Mouse (Mus musculus) layer of hippocampus, adult 9-11 months (tissue): ENCODE measurements around the gene Vps37c.

Experiments used
- DNase-seq: peaks from one replicate; pipeline ENCODE4 v3.0.0; 2022

The Vps37c gene

DNA sequence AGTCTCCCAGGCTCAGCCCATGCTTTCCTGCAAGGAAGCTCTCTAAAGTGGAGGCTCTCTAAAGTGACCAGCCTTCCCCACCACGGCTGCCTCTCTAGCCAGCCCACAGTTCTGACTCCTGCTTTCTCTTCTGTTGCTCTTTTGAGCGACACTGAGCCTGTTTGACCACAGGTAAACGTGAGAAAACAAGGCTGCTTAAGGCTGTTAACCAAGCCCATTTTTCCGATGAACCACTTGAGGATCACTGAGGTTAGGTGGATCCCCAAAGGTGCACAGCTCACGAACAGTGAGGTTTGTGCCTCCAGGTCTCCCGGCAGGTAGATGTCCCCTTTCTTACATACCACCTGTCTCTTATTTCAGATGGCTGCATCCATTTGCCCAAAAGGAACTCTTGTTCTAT is 53.6 kb downstream of the Vps37c start:
- no peak for DNase-seq

DNA sequence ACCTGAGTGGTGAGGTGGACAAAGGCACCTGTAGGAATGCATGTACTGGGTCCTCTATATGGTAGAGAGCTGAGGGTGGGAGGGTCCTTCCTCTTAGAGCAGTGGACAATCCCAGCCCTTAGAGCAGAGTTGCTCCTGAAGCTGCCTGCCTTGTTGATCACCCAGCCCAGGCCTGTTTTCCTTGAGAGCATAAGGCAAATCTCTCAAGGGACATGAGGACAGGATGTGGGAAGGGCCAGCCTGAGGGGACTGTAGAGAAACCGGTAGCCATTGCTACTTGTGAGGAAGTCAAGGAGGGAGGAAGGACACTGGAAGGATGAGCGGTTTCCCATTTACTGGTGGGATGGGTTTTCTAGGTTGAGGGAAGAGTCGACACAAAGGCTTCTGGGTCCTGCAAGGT is 54.0 kb downstream of the Vps37c start:
- DNase-seq, result no peak

GRCm38 (mm10) chr19:10747182-10747581 is 58.6 kb downstream of the Vps37c start:
- DNase-seq, result no peak

DNA sequence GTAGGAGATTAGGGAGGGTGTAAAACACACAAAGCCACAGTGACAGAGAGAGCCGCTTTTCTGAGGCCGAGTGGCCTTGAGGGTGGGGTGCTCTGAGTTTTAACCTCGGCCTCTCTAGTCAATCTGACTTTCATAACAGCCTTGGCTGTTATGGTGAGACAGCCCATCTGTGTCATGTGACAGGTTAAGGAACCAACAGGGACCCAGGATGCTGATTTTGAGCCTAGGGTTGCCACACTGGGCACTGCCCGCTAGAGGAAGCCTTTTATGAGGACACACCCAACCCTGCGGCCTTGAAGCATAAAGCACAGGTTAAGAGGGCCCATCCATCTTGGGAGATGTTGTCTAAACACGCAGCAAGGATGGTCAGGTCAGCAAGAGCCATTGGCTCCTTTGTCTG is 59.2 kb downstream of the Vps37c start:
- DNase-seq, result no peak

DNA sequence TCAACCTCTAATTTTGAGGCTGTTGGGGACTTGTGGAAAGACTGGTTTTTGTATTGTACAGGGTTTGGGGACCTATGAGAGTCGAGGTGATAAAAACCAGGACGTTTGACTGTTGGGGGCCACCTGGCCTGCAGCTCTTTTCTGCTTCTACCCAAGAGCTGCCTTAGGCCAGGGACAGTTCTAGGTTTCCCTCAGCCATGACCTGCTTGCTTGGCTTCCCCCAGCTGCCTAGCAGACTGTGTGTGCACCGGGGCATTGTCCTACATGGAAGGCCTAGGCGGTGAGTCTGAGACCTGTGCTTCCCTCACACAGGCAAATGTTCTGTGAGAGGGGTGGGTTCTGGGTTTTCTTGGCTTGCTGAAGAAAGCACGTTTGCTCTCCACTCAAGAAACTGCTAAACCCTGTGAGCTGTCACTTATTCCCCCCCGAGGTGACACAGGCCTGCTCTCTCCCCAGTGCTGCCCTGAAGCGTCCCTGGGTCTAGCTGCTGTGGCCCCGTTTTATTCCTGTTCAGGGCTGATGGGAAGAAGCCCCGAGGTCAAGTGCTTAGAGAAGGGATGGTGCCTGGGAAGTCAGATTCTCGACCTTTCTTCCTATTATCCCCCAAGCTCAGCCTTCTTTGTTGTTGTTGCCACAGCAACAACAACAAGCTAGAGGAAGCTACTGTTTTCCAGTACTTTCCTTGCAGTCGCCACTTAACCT is 60.0 kb downstream of the Vps37c start:
- no peak for DNase-seq

DNA sequence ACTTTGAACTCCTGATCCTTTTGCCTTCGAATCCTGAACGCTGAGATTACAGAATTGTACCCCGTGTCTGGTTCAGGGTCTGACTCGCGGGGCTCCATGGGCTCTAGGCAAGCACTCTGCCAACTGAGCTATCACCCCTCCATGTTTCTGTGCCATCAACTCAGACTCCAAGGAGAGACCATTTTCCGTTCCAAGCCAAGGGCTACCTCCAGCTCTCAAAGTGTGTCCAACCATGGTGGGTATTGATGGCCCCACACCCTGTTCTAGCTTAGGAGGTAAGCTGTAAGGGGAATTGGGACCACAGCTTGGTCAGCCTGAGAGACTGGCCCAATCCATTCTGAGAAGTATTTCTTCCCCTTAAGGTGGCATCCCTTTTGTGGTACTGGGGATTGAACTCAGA is 60.8 kb downstream of the Vps37c start:
- DNase-seq, result no peak

DNA sequence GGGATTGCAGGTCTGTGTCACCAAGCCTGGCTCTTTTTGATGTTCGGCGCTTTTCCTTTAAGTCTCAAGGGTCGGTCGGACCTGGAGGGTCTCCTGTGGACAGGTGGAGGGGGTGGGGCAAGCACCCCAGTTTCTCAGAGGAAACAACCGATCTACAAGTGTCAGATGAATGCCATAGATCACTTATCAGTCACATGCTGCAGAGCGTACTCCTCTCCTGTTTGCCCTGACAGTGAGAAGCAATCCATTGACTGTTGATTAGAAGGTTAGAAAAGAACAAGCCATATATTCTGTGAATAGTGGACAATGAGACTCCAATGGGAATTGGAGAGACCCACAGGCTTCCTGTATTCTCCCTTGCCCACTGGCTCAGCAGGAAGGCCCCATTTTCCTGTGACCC is 61.6 kb downstream of the Vps37c start:
- DNase-seq, result no peak

DNA sequence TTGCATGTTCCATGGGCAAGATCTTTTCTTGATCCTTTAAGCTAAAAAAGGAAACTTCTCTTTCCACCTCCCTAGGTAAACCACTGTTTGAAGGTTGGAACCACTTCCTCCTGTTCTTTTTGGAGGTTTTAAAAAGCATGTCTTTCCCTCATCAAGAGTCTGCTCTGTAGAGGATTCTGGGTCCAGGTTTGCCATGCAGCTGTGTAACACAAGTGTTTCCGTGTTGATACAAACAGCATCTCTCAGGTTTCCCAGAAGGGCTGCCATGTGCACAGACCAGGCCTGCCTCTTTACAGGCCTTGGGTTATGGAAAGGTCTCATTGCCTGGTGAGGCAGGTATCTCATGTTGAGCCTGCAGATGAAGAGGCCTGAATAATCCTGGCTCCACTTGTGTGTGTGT is 63.1 kb downstream of the Vps37c start:
- no peak for DNase-seq

- DNase-seq, result no peak
Observed at GRCm38 (mm10) chr19:10752106-10752505, 63.6 kb downstream of the Vps37c start.

- no peak for DNase-seq
Observed at GRCm38 (mm10) chr19:10752646-10753045, 64.1 kb downstream of the Vps37c start.

DNA sequence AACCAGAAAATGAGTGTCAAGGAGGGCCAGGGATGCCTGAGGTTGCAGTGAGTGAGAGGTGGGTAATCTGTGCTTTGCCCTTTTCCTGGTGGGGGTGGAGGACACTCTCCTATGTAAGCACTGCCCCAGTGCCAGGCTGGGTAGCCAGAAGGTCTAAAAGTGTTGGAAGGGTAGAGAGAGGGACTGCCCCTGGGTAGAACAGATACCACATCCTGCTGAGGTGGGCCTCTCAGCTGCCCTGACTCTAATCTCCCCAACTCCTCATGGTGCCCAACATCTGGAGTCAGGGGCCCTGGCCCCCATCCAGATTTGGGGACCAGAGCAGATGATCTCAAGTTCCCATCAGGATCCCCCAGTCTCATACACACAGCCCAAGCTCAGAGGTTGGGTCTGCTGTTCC is 68.6 kb downstream of the Vps37c start:
- DNase-seq, result no peak

DNA sequence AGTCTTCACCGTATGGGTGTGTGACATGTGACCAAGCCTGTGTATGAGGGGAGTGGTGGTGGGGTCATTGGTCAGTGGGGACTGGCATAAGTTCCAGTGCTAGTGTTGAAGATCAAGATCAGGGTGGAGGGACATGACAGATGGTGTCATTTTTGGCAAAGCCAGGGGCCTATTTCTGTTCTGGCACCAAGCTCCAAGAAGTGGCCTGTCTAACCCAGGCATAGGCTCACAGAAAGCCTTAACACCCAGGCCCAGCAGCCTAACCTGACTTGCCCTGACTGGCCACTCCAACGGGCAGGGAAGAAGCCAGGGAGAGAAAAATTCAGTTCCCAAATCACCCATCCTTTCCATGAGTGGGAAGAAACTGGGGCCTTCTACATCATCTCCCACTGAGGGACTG is 69.0 kb downstream of the Vps37c start:
- no peak for DNase-seq

- no peak for DNase-seq
Observed at GRCm38 (mm10) chr19:10758708-10759107, 70.2 kb downstream of the Vps37c start.

- DNase-seq, result no peak
Observed at GRCm38 (mm10) chr19:10759525-10759924, 71.0 kb downstream of the Vps37c start.

GRCm38 (mm10) chr19:10759983-10760831 is 71.7 kb downstream of the Vps37c start:
- DNase-seq, result no peak

- no peak for DNase-seq
Observed at GRCm38 (mm10) chr19:10761794-10762415, 73.4 kb downstream of the Vps37c start.

DNA sequence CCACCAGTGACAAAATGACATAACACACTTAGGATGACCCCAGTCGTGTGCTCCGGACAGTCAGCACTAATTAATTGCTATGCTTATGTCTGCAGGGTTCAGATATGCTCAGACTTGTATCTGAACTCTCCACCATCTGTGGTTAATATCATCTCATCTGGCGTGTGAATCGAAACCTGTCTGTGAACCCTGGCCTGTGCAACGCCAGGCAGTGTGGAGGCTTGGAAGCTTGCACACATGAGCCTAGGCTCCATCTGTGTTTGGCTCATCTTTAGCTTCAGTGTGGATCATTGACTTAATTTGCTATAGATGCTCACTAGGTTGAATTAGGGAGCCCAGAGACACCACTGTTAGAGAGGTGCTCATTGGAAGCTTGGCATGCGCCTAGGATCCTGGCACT is 73.9 kb downstream of the Vps37c start:
- DNase-seq, result no peak

DNA sequence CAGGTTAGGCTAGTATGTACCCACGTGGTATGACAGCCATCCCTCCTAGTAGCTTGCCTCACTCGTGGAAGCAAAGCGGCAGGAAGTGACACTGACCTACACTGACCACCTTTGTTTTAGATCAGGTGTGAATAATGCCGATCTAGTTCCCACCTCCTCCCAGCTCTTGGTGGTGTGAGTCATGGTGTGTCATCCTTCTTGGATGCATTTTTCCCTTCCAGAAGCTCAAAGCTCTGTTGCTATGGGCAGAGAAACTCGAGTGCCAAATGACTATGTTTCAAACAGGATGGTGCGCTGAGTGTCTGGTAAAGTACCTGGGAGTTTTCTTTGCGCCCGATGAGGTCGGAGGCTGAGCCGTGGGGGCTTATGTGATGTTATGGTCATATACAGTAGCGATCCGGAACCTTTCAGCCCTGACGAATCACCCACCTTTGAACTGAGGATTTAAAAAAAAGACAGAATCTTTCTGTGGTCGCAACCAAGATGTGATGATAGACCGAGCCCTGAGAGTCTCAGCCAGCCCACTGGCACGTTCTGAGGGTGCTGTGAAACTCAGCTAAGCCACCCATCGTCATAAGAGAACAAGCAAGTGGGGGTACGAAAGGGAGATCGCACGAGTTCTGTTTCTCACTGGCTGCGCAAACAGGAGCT is 75.0 kb downstream of the Vps37c start:
- DNase-seq, result no peak
